Mouse (Mus musculus) heart, adult 2 months (tissue): ENCODE measurements around the gene Ugt1a6a. TPM values are rescaled to one million over a fixed set of nuclear protein-coding genes. Genes with fewer than 3 reads are reported as not detected.
"Not testable (repeated sequence)": the region's sequence is repeated elsewhere in the genome, so short reads cannot be mapped to it uniquely, and the experiment has no call there.

ENCODE experiments used
- DNase-seq, 2 experiments: peaks; one replicate each; pipeline ENCODE4 v3.0.0; 2021
- H3K27ac ChIP-seq: fragments of 200-600 bp; 2 replicates; pipeline ENCODE4 v1.8.1; 2022
- H3K27me3 ChIP-seq: fragments of 200-500 bp; 2 replicates; pipeline ENCODE4 v1.6.1; 2012; ENCODE audit warnings: mild to moderate bottlenecking, low read length, inconsistent platforms, mixed read lengths; ENCODE audit not compliant: control insufficient read depth, insufficient read depth
- H3K36me3 ChIP-seq: fragments of 200-500 bp; 2 replicates; pipeline ENCODE4 v1.6.1; 2012; ENCODE audit warnings: low read length, inconsistent platforms; ENCODE audit not compliant: control insufficient read depth, insufficient read depth
- H3K4me1 ChIP-seq: fragments of 200-500 bp; 2 replicates; pipeline ENCODE4 v1.6.1; 2011; ENCODE audit warnings: low read length; ENCODE audit not compliant: control insufficient read depth, insufficient read depth
- H3K4me3 ChIP-seq: fragments of 200-600 bp; 2 replicates; pipeline ENCODE4 v1.8.1; 2022
- H3K79me2 ChIP-seq: fragments of 200-500 bp; replicated peaks from 2 replicates; pipeline ENCODE4 v1.6.1; 2012; ENCODE audit warnings: mild to moderate bottlenecking, inconsistent platforms, low read length, moderate library complexity, mixed read lengths; ENCODE audit not compliant: control insufficient read depth, insufficient read depth
- H3K9ac ChIP-seq: fragments of 200-500 bp; 2 replicates; pipeline ENCODE4 v1.6.1; 2012; ENCODE audit warnings: low read depth, mild to moderate bottlenecking, control low read depth, inconsistent platforms, low read length, mixed read lengths
- CTCF ChIP-seq: fragments of 200-600 bp; IDR thresholded peaks from 2 replicates; pipeline ENCODE4 v1.8.1; 2022; ENCODE audit warnings: antibody characterized with exemption, mild to moderate bottlenecking, moderate library complexity
- EP300 ChIP-seq: fragments of 200-500 bp; IDR thresholded peaks from 2 replicates; pipeline ENCODE4 v1.6.1; 2011; ENCODE audit warnings: low read depth, low read length, control low read depth; ENCODE audit not compliant: insufficient read depth
- POLR2A ChIP-seq: fragments of 200-500 bp; IDR thresholded peaks from 2 replicates; pipeline ENCODE4 v1.6.1; 2011; ENCODE audit warnings: mild to moderate bottlenecking, low read depth, low read length, control low read depth; ENCODE audit not compliant: insufficient read depth
- WGBS: fragments of 180-500 bp; shearing (Covaris S2); methylation state at CpG from one replicate; pipeline ENCODE4 v1.1.7; 2018; 5-methylcytosine and 5-hydroxymethylcytosine counted together
- intact Hi-C: fragments of 180-260 bp; cut with DNase I; formaldehyde crosslinking; loops from one replicate; pipeline ENCODE4 v1.15.1; 2025
- polyA plus RNA-seq: library from polyadenylated mRNA; depleted of rRNA; stranded (reverse); fragments of >200 nt; gene quantifications from 2 replicates; pipeline ENCODE4 v1.2.3, GENCODE M21; 2012
- total RNA-seq, 2 experiments: library from RNA; stranded (reverse); gene quantifications; 2 replicates each; pipeline ENCODE4 v1.2.3; 2021

Ugt1a6a gene
- total and polyA plus RNA-seq, 3 experiments: 2.1 to 3.7 (median 2.4) TPM

DNA sequence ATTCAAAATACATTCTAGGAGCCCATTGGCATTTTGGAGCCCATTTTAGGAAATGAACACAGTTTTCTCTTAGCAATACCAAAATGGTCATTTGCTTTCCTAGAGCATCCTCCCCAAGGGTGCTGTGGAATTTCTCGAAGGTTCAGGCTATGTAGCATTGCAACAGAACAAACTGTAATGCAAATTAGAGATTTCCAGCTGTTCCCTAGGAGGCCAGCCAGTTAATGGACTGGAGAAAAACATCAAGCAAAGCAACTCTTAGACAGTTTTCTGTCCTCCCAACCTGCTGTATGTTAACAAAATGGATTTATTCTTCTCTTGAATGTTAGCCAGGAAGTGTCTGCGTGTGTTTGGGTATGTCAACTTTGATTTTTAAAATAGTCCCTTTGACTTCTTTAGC is 2.0 kb downstream of the Ugt1a6a start:
- no peak for DNase-seq
- Histone ChIP-seq H3K79me2 (no peaks in the 10 kb centered on the region), H3K36me3 (no peaks in the 10 kb centered on the region), H3K27me3 (no peaks in the 10 kb centered on the region), H3K4me1 (peaks cover 2% of the 10 kb centered on the region; the same call in 1 of the 2 replicates), H3K9ac (no peak overlapping the region), H3K4me3 (no peak overlapping the region), H3K27ac (no peak overlapping the region)
- intact Hi-C loops: no loop called here
- 65% methylated on average over 2 of the region's 2 CpGs for WGBS
- no peak for TF ChIP-seq EP300
- TF ChIP-seq POLR2A: no peak
- TF ChIP-seq CTCF: no peak

DNA sequence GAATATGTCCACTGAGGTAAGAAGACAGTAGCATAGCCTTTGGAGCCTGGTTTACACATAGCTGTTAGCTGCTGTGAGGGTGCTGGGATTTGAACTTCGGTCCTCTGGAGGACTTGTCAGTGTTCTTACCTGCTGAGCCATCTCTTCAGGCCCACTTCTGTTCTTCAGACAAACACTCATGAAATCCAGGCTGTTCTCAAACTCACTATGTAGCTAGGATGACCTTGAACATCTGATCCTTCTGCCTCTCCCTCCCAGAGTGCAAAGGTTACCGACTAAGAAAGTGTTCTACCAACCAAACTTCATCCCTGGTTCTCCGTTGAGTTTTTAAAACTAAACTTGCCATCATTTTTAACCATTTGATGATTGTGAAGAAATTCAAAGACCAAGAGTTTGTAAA is 2.7 kb downstream of the Ugt1a6a start:
- H3K4me3 ChIP-seq: no peak overlapping the region
- DNase-seq: no peak
- H3K36me3 ChIP-seq: no peaks in the 10 kb centered on the region
- no peak overlapping the region for H3K27ac ChIP-seq
- intact Hi-C loops: no loop called here
- no peaks in the 10 kb centered on the region for H3K79me2 ChIP-seq
- no peak for TF ChIP-seq POLR2A
- no peak for TF ChIP-seq CTCF
- no peak for TF ChIP-seq EP300
- peaks cover 2% of the 10 kb centered on the region; the same call in 1 of the 2 replicates for H3K4me1 ChIP-seq
- no peak overlapping the region for H3K9ac ChIP-seq
- H3K27me3 ChIP-seq: no peaks in the 10 kb centered on the region
- 85% methylated on average over 3 of the region's 3 CpGs for WGBS

GRCm38 (mm10) chr1:88138145-88138544 is 3.5 kb downstream of the Ugt1a6a start:
- no peaks in the 10 kb centered on the region for H3K79me2 ChIP-seq
- TF ChIP-seq CTCF (no peak), EP300 (no peak), POLR2A (no peak)
- no peak overlapping the region for H3K9ac ChIP-seq
- 96% methylated on average over 1 of the region's 1 CpGs for WGBS
- H3K36me3 ChIP-seq: no peaks in the 10 kb centered on the region
- DNase-seq: no peak
- H3K4me3 ChIP-seq: no peak overlapping the region
- peaks cover 2% of the 10 kb centered on the region; the same call in 1 of the 2 replicates for H3K4me1 ChIP-seq
- no peak overlapping the region for H3K27ac ChIP-seq
- intact Hi-C loops: no loop called here
- no peaks in the 10 kb centered on the region for H3K27me3 ChIP-seq

GRCm38 (mm10) chr1:88140492-88140891 is 5.9 kb downstream of the Ugt1a6a start:
- H3K27me3 ChIP-seq, H3K4me3 ChIP-seq, intact Hi-C loops, H3K4me1 ChIP-seq, H3K9ac ChIP-seq, H3K27ac ChIP-seq, H3K36me3 ChIP-seq, H3K79me2 ChIP-seq, DNase-seq: not testable (repeated sequence)
- 51% methylated on average over 1 of the region's 1 CpGs for WGBS

GRCm38 (mm10) chr1:88143966-88144675 is 9.5 kb downstream of the Ugt1a6a start:
- intact Hi-C loops, H3K27ac ChIP-seq, H3K36me3 ChIP-seq, H3K4me1 ChIP-seq, H3K27me3 ChIP-seq, H3K9ac ChIP-seq, H3K79me2 ChIP-seq, H3K4me3 ChIP-seq: not testable (repeated sequence)
- WGBS: 3% methylated on average over 5 of the region's 5 CpGs
- DNase-seq: peak; percentile 24 to 59
- TF ChIP-seq CTCF: peak; percentile 41

- H3K4me1 ChIP-seq, H3K4me3 ChIP-seq, intact Hi-C loops, H3K9ac ChIP-seq, H3K27me3 ChIP-seq, H3K27ac ChIP-seq, H3K36me3 ChIP-seq, H3K79me2 ChIP-seq, DNase-seq: not testable (repeated sequence)
- 65% methylated on average over 2 of the region's 2 CpGs for WGBS
Observed at GRCm38 (mm10) chr1:88145278-88145677, 10.7 kb downstream of the Ugt1a6a start.

DNA sequence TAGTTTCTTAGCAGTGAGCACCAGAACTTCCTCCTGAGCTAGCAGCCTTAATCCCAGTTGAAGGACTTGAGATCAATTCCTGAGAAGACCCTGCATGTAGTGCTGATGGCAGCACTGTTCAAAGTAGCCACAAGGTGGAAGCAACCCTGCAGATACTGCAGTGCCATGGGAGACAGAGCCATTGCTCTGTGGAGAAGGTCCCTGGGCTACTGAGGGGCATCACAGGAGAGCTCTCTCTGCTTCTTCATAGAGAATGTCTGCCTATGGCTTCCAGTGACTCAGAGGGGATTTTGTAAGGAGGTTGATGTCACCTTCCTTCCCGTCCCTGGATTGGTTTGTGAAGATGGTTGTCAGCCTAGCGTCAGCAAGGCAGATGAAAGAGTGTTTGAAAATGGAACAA is 15.5 kb downstream of the Ugt1a6a start:
- H3K9ac ChIP-seq, H3K27ac ChIP-seq, H3K27me3 ChIP-seq, intact Hi-C loops, DNase-seq, H3K79me2 ChIP-seq, H3K4me1 ChIP-seq, H3K4me3 ChIP-seq, H3K36me3 ChIP-seq: not testable (repeated sequence)
- WGBS: 55% methylated on average over 2 of the region's 2 CpGs
